Mouse (Mus musculus) lung, embryonic 16.5 days (tissue): ENCODE data around the gene Foxn4. TPM values are rescaled to one million over a fixed set of nuclear protein-coding genes. Genes with fewer than 3 reads are reported as not detected.

ENCODE experiments used
- ATAC-seq: fragments of 200-750 bp; cut with Nextera tagmentation; 2 replicates; pipeline ENCODE4 v1.8.0; 2017; ENCODE audit warnings: low read depth, mild to moderate bottlenecking, moderate library complexity
- H3K27ac ChIP-seq: fragments of 300-500 bp; sonication (generic); 2 replicates; pipeline ENCODE4 v1.5.1; 2014; ENCODE audit warnings: mild to moderate bottlenecking, control low read depth, low read length
- H3K27me3 ChIP-seq: fragments of 300-500 bp; sonication (generic); 2 replicates; pipeline ENCODE4 v1.6.1; 2014; ENCODE audit warnings: low read depth, low read length, mixed read lengths; ENCODE audit not compliant: control insufficient read depth, insufficient read depth
- H3K36me3 ChIP-seq: fragments of 300-500 bp; sonication (generic); 2 replicates; pipeline ENCODE4 v1.6.1; 2014; ENCODE audit warnings: low read length; ENCODE audit not compliant: control insufficient read depth, insufficient read depth
- H3K4me1 ChIP-seq: fragments of 300-500 bp; sonication (generic); replicated peaks from 2 replicates; pipeline ENCODE4 v1.6.1; 2014; ENCODE audit warnings: low read length, mixed read lengths; ENCODE audit not compliant: control insufficient read depth, insufficient read depth
- H3K4me2 ChIP-seq: fragments of 300-500 bp; sonication (generic); 2 replicates; pipeline ENCODE4 v1.6.1; 2014; ENCODE audit warnings: low read depth, low read length, control low read depth
- H3K4me3 ChIP-seq: fragments of 300-500 bp; sonication (generic); 2 replicates; pipeline ENCODE4 v1.5.1; 2014; ENCODE audit warnings: mild to moderate bottlenecking, low read length, control low read depth
- H3K9ac ChIP-seq: fragments of 300-500 bp; sonication (generic); 2 replicates; pipeline ENCODE4 v1.6.1; 2014; ENCODE audit warnings: low read length, control low read depth
- H3K9me3 ChIP-seq: fragments of 300-500 bp; sonication (generic); 2 replicates; pipeline ENCODE4 v1.6.1; 2016; ENCODE audit warnings: low read length; ENCODE audit not compliant: control insufficient read depth
- WGBS: fragments of 180-500 bp; shearing (Covaris S2); extraction: QIAGEN DNeasy Blood & Tissue Kit; methylation state at CpG from one replicate; pipeline ENCODE4 v1.1.7; 2014; 5-methylcytosine and 5-hydroxymethylcytosine counted together
- polyA plus RNA-seq: library from polyadenylated mRNA; unstranded; fragments of >200 nt; fragmentation: Nextera tagmentation; extraction: Ambion mirVana; gene quantifications from 2 replicates; pipeline ENCODE4 v1.2.1, GENCODE M21; 2015

The Foxn4 gene
- polyA plus RNA-seq, 1 experiment from 2014 or later = 3.6 TPM

GRCm38 (mm10) chr5:114298212-114298894 is 24.7 kb upstream of the Foxn4 start:
- no peak; the same call in 1 of the 2 replicates for ATAC-seq
- H3K4me3 ChIP-seq = no peak overlapping the region
- no peaks in the 10 kb centered on the region for H3K36me3 ChIP-seq
- no peak overlapping the region for H3K9ac ChIP-seq
- no peaks in the 10 kb centered on the region for H3K9me3 ChIP-seq
- H3K4me2 ChIP-seq = no peak overlapping the region
- no peak overlapping the region for H3K27ac ChIP-seq
- 44% methylated on average over 18 of the region's 18 CpGs for WGBS
- peaks cover 4% of the 10 kb centered on the region; the same call in 1 of the 2 replicates for H3K4me1 ChIP-seq
- H3K27me3 ChIP-seq = no peaks in the 10 kb centered on the region

- Histone ChIP-seq H3K27me3 (no peaks in the 10 kb centered on the region), H3K9ac (no peak overlapping the region), H3K36me3 (no peaks in the 10 kb centered on the region), H3K27ac (no peak overlapping the region), H3K4me1 (peaks cover 4% of the 10 kb centered on the region; the same call in 1 of the 2 replicates), H3K9me3 (no peaks in the 10 kb centered on the region), H3K4me3 (no peak overlapping the region), H3K4me2 (no peak overlapping the region)
- 0 out of 2 replicates have a peak, but pooled peaks have one; percentile 12 for ATAC-seq
- 20% methylated on average over 22 of the region's 22 CpGs for WGBS
These were observed 23.4 kb upstream of the Foxn4 start for GRCm38 (mm10) chr5:114296693-114297631.

- Histone ChIP-seq H3K9ac (no peak overlapping the region), H3K4me1 (no peaks in the 10 kb centered on the region), H3K36me3 (no peaks in the 10 kb centered on the region), H3K27me3 (no peaks in the 10 kb centered on the region), H3K4me2 (no peak overlapping the region), H3K4me3 (no peak overlapping the region), H3K27ac (no peak overlapping the region), H3K9me3 (no peaks in the 10 kb centered on the region)
- ATAC-seq = no peak
- WGBS = 72% methylated on average over 3 of the region's 3 CpGs
These were observed 16.4 kb upstream of the Foxn4 start for GRCm38 (mm10) chr5:114290004-114290403.

GRCm38 (mm10) chr5:114288874-114289273 is 15.3 kb upstream of the Foxn4 start, which contains the start of gene Myo1h:
Myo1h (plus strand) TSS chr5:114289166.
- peak; percentile 51; the same call in 1 of the 2 replicates for ATAC-seq
- Histone ChIP-seq H3K27ac (no peak within 1 kb of the TSS), H3K4me2 (no peak within 1 kb of the TSS), H3K4me3 (no peak within 1 kb of the TSS), H3K27me3 (no peaks in the 10 kb centered on the region), H3K36me3 (no peaks in the 10 kb centered on the region), H3K9ac (no peak within 1 kb of the TSS), H3K9me3 (no peaks in the 10 kb centered on the region), H3K4me1 (no peaks in the 10 kb centered on the region)
- WGBS = 31% methylated on average over 13 of the region's 13 CpGs

GRCm38 (mm10) chr5:114288396-114288795 is 14.8 kb upstream of the Foxn4 start:
- H3K9ac ChIP-seq = no peak overlapping the region
- ATAC-seq = no peak
- 71% methylated on average over 5 of the region's 5 CpGs for WGBS
- no peaks in the 10 kb centered on the region for H3K4me1 ChIP-seq
- H3K27me3 ChIP-seq = no peaks in the 10 kb centered on the region
- no peak overlapping the region for H3K4me2 ChIP-seq
- no peak overlapping the region for H3K4me3 ChIP-seq
- no peak overlapping the region for H3K27ac ChIP-seq
- H3K9me3 ChIP-seq = no peaks in the 10 kb centered on the region
- H3K36me3 ChIP-seq = no peaks in the 10 kb centered on the region

GRCm38 (mm10) chr5:114286872-114287571 is 13.4 kb upstream of the Foxn4 start:
- ATAC-seq = no peak
- Histone ChIP-seq H3K4me1 (no peaks in the 10 kb centered on the region), H3K36me3 (no peaks in the 10 kb centered on the region), H3K27me3 (no peaks in the 10 kb centered on the region), H3K27ac (no peak overlapping the region), H3K4me2 (no peak overlapping the region), H3K9me3 (no peaks in the 10 kb centered on the region), H3K9ac (no peak overlapping the region), H3K4me3 (no peak overlapping the region)
- 59% methylated on average over 16 of the region's 16 CpGs for WGBS

- WGBS = 69% methylated on average over 4 of the region's 4 CpGs
- no peak overlapping the region for H3K9ac ChIP-seq
- no peaks in the 10 kb centered on the region for H3K36me3 ChIP-seq
- no peaks in the 10 kb centered on the region for H3K9me3 ChIP-seq
- no peak overlapping the region for H3K27ac ChIP-seq
- ATAC-seq = no peak
- no peaks in the 10 kb centered on the region for H3K4me1 ChIP-seq
- no peak overlapping the region for H3K4me3 ChIP-seq
- no peaks in the 10 kb centered on the region for H3K27me3 ChIP-seq
- no peak overlapping the region for H3K4me2 ChIP-seq
These were observed 12.5 kb upstream of the Foxn4 start for GRCm38 (mm10) chr5:114286102-114286501.

GRCm38 (mm10) chr5:114285398-114285700 is 11.7 kb upstream of the Foxn4 start:
- H3K27me3 ChIP-seq = no peaks in the 10 kb centered on the region

More at GRCm38 (mm10) chr5:114285398-114285700, 11.7 kb upstream of the Foxn4 start:
- WGBS = 89% methylated on average over 3 of the region's 3 CpGs
- Histone ChIP-seq H3K36me3 (no peaks in the 10 kb centered on the region), H3K4me2 (no peak overlapping the region), H3K4me1 (no peaks in the 10 kb centered on the region), H3K9me3 (no peaks in the 10 kb centered on the region), H3K9ac (no peak overlapping the region), H3K27ac (no peak overlapping the region), H3K4me3 (no peak overlapping the region)
- no peak for ATAC-seq
